Mouse (Mus musculus) left cerebral cortex, adult 2 months (tissue): ENCODE results near the gene Dus1l. TPM values are rescaled to one million over a fixed set of nuclear protein-coding genes. Genes with fewer than 3 reads are reported as not detected.
A peak's percentile ranks its signal among the peaks of the same experiment; 100 is the strongest.
"Not testable (repeated sequence)": the region's sequence is repeated elsewhere in the genome, so short reads cannot be mapped to it uniquely, and the experiment has no call there.

ENCODE experiments used
- DNase-seq, 2 experiments: peaks; one replicate each; pipeline ENCODE4 v3.0.0; 2021 to 2022; ENCODE audit warnings: low spot score in 2 of 2, mixed read lengths in 1 of 2; ENCODE audit errors: extremely low spot score in 1 of 2
- H3K27ac ChIP-seq: fragments of 200-600 bp; 2 replicates; pipeline ENCODE4 v1.8.1; 2022
- H3K4me3 ChIP-seq: fragments of 200-600 bp; 2 replicates; pipeline ENCODE4 v1.8.1; 2022
- CTCF ChIP-seq: fragments of 200-600 bp; IDR thresholded peaks from 2 replicates; pipeline ENCODE4 v1.8.1; 2022; ENCODE audit warnings: antibody characterized with exemption, mild to moderate bottlenecking, moderate library complexity
- intact Hi-C: fragments of 180-260 bp; cut with DNase I; formaldehyde crosslinking; loops from one replicate; pipeline ENCODE4 v1.15.1; 2025
- total RNA-seq, 2 experiments: library from RNA; stranded (reverse); gene quantifications; 2 replicates each; pipeline ENCODE4 v1.2.3; 2021

Gene Dus1l
- total RNA-seq, 2 experiments from 2014 or later = 45.8 to 47.6 TPM

GRCm38 (mm10) chr11:120785145-120785544 lies 11.1 kb downstream of the Dus1l start:
- no peak for DNase-seq
- peak overlapping the region; percentile 89 for H3K27ac ChIP-seq
- H3K4me3 ChIP-seq = peak overlapping the region; percentile 75
- intact Hi-C loops = no loop called here
- no peak for TF ChIP-seq CTCF

- no peak for TF ChIP-seq CTCF
- H3K27ac ChIP-seq = peak within 1 kb of the TSS; percentile 89
- intact Hi-C loops = no loop called here
- DNase-seq = peak; percentile 83 to 87
- H3K4me3 ChIP-seq = peak within 1 kb of the TSS; percentile 75
Measured at GRCm38 (mm10) chr11:120784064-120784791, 12.0 kb downstream of the Dus1l start, which contains the start of the genes Rfng and Gps1. TSS of gene Rfng (minus strand) at chr11:120784207. TSS of gene Gps1 (plus strand) at chr11:120784272.

GRCm38 (mm10) chr11:120783426-120784063 lies 12.7 kb downstream of the Dus1l start:
- peak overlapping the region; percentile 75 for H3K4me3 ChIP-seq
- intact Hi-C loops = no loop called here
- H3K27ac ChIP-seq = peak overlapping the region; percentile 89
- no peak for TF ChIP-seq CTCF
- DNase-seq = no peak

GRCm38 (mm10) chr11:120781361-120781760 lies 14.8 kb downstream of the Dus1l start:
- DNase-seq, H3K4me3 ChIP-seq, intact Hi-C loops, H3K27ac ChIP-seq: not testable (repeated sequence)

- no peak for TF ChIP-seq CTCF
- intact Hi-C loops = loop anchor here (5.0 to 10.0 kb wide), 3 partner anchors 125 to 263 kb away; no protein-coding TSS in a partner anchor
- no peak for DNase-seq
- no peak overlapping the region for H3K27ac ChIP-seq
- H3K4me3 ChIP-seq = no peak overlapping the region
Measured at GRCm38 (mm10) chr11:120779876-120780275, 16.3 kb downstream of the Dus1l start.

GRCm38 (mm10) chr11:120777123-120777522 lies 19.1 kb downstream of the Dus1l start:
- DNase-seq = no peak
- H3K4me3 ChIP-seq = no peak overlapping the region
- intact Hi-C loops = loop anchor here (5.0 to 10.0 kb wide), 3 partner anchors 122 to 260 kb away; no protein-coding TSS in a partner anchor
- no peak overlapping the region for H3K27ac ChIP-seq
- no peak for TF ChIP-seq CTCF

- no peak; the same call in none of the 2 replicates for TF ChIP-seq CTCF
- peak; percentile 90 to 95 for DNase-seq
- H3K27ac ChIP-seq = no peak overlapping the region
- H3K4me3 ChIP-seq = no peak overlapping the region
- intact Hi-C loops = loop anchor here (1.0 to 10.0 kb wide), 4 partner anchors 56 to 259 kb away; no protein-coding TSS in a partner anchor
Measured at GRCm38 (mm10) chr11:120775774-120776469, 20.3 kb downstream of the Dus1l start.

- DNase-seq = no peak
- intact Hi-C loops = loop anchor here (10.0 kb wide), 1 partner anchor 119 kb away; no protein-coding TSS in a partner anchor
- Histone ChIP-seq H3K27ac (no peak overlapping the region), H3K4me3 (no peak overlapping the region)
- TF ChIP-seq CTCF = no peak
Measured at GRCm38 (mm10) chr11:120773463-120774190, 22.6 kb downstream of the Dus1l start.

- intact Hi-C loops = loop anchor here (10.0 kb wide), 1 partner anchor 118 kb away; no protein-coding TSS in a partner anchor
- H3K4me3 ChIP-seq = no peak overlapping the region
- TF ChIP-seq CTCF = no peak
- H3K27ac ChIP-seq = no peak overlapping the region
- no peak for DNase-seq
Measured at GRCm38 (mm10) chr11:120772749-120773148, 23.5 kb downstream of the Dus1l start.

GRCm38 (mm10) chr11:120768206-120768605 lies 28.0 kb downstream of the Dus1l start:
- no peak overlapping the region for H3K4me3 ChIP-seq
- DNase-seq = no peak
- TF ChIP-seq CTCF = no peak
- intact Hi-C loops = no loop called here
- H3K27ac ChIP-seq = no peak overlapping the region

- intact Hi-C loops, H3K4me3 ChIP-seq, H3K27ac ChIP-seq, DNase-seq: not testable (repeated sequence)
Measured at GRCm38 (mm10) chr11:120767023-120767422, 29.2 kb downstream of the Dus1l start.

GRCm38 (mm10) chr11:120763121-120763999 lies 32.8 kb downstream of the Dus1l start:
- DNase-seq, H3K27ac ChIP-seq, H3K4me3 ChIP-seq, intact Hi-C loops: not testable (repeated sequence)

- H3K27ac ChIP-seq, H3K4me3 ChIP-seq, DNase-seq, intact Hi-C loops: not testable (repeated sequence)
Measured at GRCm38 (mm10) chr11:120762672-120763041, 33.5 kb downstream of the Dus1l start, which contains the start of gene Hmga1b. TSS of gene Hmga1b (plus strand) at chr11:120762794.
